Mouse (Mus musculus) kidney, embryonic 16.5 days (tissue): ENCODE measurements at regions not wholly inside any gene's neighbourhood (a gene's known extent, or its start where the extent isn't known, plus 50 kb on each side); places are given as distances from the start of the nearest gene placed in this dataset.

Experiments
- ATAC-seq: fragments of 200-750 bp; cut with Nextera tagmentation; 2 replicates; pipeline ENCODE4 v1.8.0; 2017; ENCODE audit warnings: moderate TSS enrichment; ENCODE audit not compliant: low FRiP score, low TSS enrichment
- H3K27ac ChIP-seq: fragments of 300-500 bp; sonication (generic); 2 replicates; pipeline ENCODE4 v1.5.1; 2014; ENCODE audit warnings: low read length
- H3K27me3 ChIP-seq: fragments of 300-500 bp; sonication (generic); 2 replicates; pipeline ENCODE4 v1.6.1; 2014; ENCODE audit warnings: low read length, control low read depth, mixed read lengths; ENCODE audit not compliant: insufficient read depth
- H3K36me3 ChIP-seq: fragments of 300-500 bp; sonication (generic); 2 replicates; pipeline ENCODE4 v1.6.1; 2014; ENCODE audit warnings: low read length, control low read depth, mixed read lengths; ENCODE audit not compliant: insufficient read depth
- H3K4me1 ChIP-seq: fragments of 300-500 bp; sonication (generic); 2 replicates; pipeline ENCODE4 v1.6.1; 2014; ENCODE audit warnings: low read length, control low read depth, mixed read lengths; ENCODE audit not compliant: insufficient read depth
- H3K4me2 ChIP-seq: fragments of 300-500 bp; sonication (generic); replicated peaks from 2 replicates; pipeline ENCODE4 v1.6.1; 2014; ENCODE audit warnings: low read depth, low read length
- H3K4me3 ChIP-seq: fragments of 300-500 bp; sonication (generic); 2 replicates; pipeline ENCODE4 v1.5.1; 2014; ENCODE audit warnings: mild to moderate bottlenecking, low read length
- H3K9ac ChIP-seq: fragments of 300-500 bp; sonication (generic); replicated peaks from 2 replicates; pipeline ENCODE4 v1.6.1; 2014; ENCODE audit warnings: low read length
- H3K9me3 ChIP-seq: fragments of 300-500 bp; sonication (generic); 2 replicates; pipeline ENCODE4 v1.6.1; 2016; ENCODE audit warnings: low read length, control low read depth
- WGBS: fragments of 180-500 bp; shearing (Covaris S2); extraction: QIAGEN DNeasy Blood & Tissue Kit; methylation state at CpG from one replicate; pipeline ENCODE4 v1.1.7; 2014; 5-methylcytosine and 5-hydroxymethylcytosine counted together

DNA sequence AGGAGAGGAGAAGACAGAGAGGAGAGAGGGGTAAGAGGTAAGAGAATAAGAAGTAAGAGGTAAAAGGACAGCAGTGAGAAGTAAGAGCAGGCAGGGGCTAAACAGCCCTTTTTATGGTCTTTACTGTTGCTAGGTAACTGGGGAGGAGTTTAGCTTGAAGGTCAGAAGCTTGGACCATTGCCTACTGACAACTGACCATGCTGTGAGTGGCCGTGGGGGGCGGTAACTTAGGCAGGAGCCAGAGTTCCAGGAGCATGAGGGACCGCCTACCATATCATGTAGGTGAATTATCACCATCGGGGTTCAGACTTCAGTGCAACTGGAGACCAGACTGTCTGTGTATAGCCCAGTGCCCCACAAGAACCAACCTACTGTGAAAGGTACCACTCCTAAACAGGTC, 78.3 kb upstream of the 2610001J05Rik start:
- Histone ChIP-seq H3K27ac (no peak overlapping the region), H3K27me3 (no peaks in the 10 kb centered on the region), H3K4me1 (no peaks in the 10 kb centered on the region), H3K9ac (no peak overlapping the region), H3K4me2 (no peak overlapping the region), H3K4me3 (no peak overlapping the region), H3K9me3 (no peaks in the 10 kb centered on the region), H3K36me3 (no peaks in the 10 kb centered on the region)
- no peak for ATAC-seq
- WGBS: 51% methylated on average over 4 of the region's 4 CpGs

DNA sequence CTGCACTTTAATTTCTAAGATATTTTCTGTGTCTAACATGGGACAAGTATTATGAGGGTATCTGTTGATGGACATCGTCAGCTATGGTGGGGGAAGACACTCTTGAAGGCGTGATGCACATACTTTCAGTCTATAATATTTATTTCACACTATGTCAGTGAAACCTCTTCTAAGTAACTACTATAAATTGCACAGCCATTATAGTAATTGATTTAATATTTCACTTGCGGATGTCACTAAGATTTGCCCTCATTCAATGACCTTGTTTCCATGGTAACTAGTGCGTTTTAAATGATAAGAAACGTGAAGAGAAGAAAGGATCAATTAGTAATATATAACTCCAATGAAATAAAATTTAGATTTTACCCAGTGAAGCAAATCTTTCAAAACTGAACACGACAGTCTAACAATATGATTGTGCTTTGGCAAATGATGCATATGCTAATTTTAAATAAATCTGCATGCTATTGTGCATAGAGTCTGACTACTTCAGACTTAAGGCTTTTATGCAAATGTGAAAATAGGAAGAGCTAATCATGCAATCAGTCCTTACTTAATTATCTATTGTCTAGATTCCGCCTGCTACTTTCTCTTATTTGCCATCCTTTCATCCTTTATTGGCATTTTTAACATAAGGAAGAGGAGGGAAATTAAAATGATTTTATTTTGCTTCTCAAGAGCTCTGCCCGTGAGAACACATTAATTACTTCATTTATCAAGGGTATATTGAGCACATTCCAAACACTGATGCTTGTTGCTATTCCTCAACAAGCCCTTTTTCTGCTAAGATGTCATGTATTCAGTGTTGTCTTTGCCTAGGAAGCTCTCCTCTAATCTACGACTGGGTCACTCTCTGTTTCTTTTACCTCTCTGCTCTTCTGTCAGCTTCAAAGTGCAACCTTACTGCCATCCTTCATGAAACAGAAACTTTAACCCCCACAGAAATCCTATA, 49.8 kb upstream of the 2610001J05Rik start:
- H3K36me3 ChIP-seq: no peaks in the 10 kb centered on the region
- H3K4me2 ChIP-seq: no peak overlapping the region
- H3K9ac ChIP-seq: no peak overlapping the region
- no peaks in the 10 kb centered on the region for H3K4me1 ChIP-seq
- no peak overlapping the region for H3K4me3 ChIP-seq
- H3K9me3 ChIP-seq: no peaks in the 10 kb centered on the region
- ATAC-seq: no peak
- no peaks in the 10 kb centered on the region for H3K27me3 ChIP-seq
- no peak overlapping the region for H3K27ac ChIP-seq
- 78% methylated on average over 9 of the region's 9 CpGs for WGBS
